Mouse (Mus musculus): ENCODE measurements around the gene Ube3a. TPM values are rescaled to one million over a fixed set of nuclear protein-coding genes. Genes with fewer than 3 reads are reported as not detected.

Ube3a gene
- polyA plus RNA-seq (2015; fragmentation: Nextera tagmentation; extraction: Ambion mirVana) = 116 and 125 TPM in 2 replicates

GRCm38 (mm10) chr7:59228045-59228865 lies at the start of gene Ube3a:
TSS of gene Ube3a (plus strand) at chr7:59228750.
- Histone ChIP-seq H3K4me2 (peak within 1 kb of the TSS; percentile 68), H3K4me1 (no peaks in the 10 kb centered on the region), H3K4me3 (peak within 1 kb of the TSS; percentile 98), H3K9ac (peak within 1 kb of the TSS; percentile 99), H3K27ac (peak within 1 kb of the TSS; percentile 97), H3K36me3 (no peaks in the 10 kb centered on the region), H3K27me3 (no peaks in the 10 kb centered on the region), H3K9me3 (no peaks in the 10 kb centered on the region)
- WGBS = under 1% methylated on average over 50 of the region's 50 CpGs
- peak; percentile 99 for ATAC-seq (ENCODE audit: borderline replicate concordance, extremely low read depth, low FRiP score, low TSS enrichment)

- no peak for ATAC-seq (ENCODE audit: borderline replicate concordance, extremely low read depth, low FRiP score, low TSS enrichment)
- Histone ChIP-seq H3K9ac (no peak overlapping the region), H3K9me3 (no peaks in the 10 kb centered on the region), H3K4me3 (no peak overlapping the region), H3K36me3 (no peaks in the 10 kb centered on the region), H3K27me3 (no peaks in the 10 kb centered on the region), H3K27ac (no peak overlapping the region), H3K4me2 (no peak overlapping the region), H3K4me1 (no peaks in the 10 kb centered on the region)
These were observed 35.7 kb upstream of the Ube3a start for GRCm38 (mm10) chr7:59192831-59193230.

- H3K4me1 ChIP-seq = no peaks in the 10 kb centered on the region
- H3K36me3 ChIP-seq = no peaks in the 10 kb centered on the region
- H3K27ac ChIP-seq = no peak overlapping the region
- no peaks in the 10 kb centered on the region for H3K27me3 ChIP-seq
- H3K4me3 ChIP-seq = no peak overlapping the region
- H3K4me2 ChIP-seq = no peak overlapping the region
- 65% methylated on average over 1 of the region's 1 CpGs for WGBS
- no peak for ATAC-seq (ENCODE audit: borderline replicate concordance, extremely low read depth, low FRiP score, low TSS enrichment)
- H3K9ac ChIP-seq = no peak overlapping the region
- H3K9me3 ChIP-seq = no peaks in the 10 kb centered on the region
These were observed 13.6 kb upstream of the Ube3a start for GRCm38 (mm10) chr7:59214911-59215310.

- Histone ChIP-seq H3K9me3 (no peaks in the 10 kb centered on the region), H3K27me3 (no peaks in the 10 kb centered on the region), H3K4me3 (no peak overlapping the region), H3K9ac (no peak overlapping the region), H3K36me3 (no peaks in the 10 kb centered on the region), H3K27ac (no peak overlapping the region), H3K4me1 (no peaks in the 10 kb centered on the region), H3K4me2 (no peak overlapping the region)
- 80% methylated on average over 1 of the region's 1 CpGs for WGBS
- no peak for ATAC-seq (ENCODE audit: borderline replicate concordance, extremely low read depth, low FRiP score, low TSS enrichment)
These were observed 7.3 kb upstream of the Ube3a start for GRCm38 (mm10) chr7:59221244-59221643.

GRCm38 (mm10) chr7:59228866-59229182 lies 274 bp downstream of the Ube3a start:
- Histone ChIP-seq H3K9ac (peak overlapping the region; percentile 99), H3K4me2 (peak overlapping the region; percentile 57), H3K36me3 (no peaks in the 10 kb centered on the region), H3K27me3 (no peaks in the 10 kb centered on the region), H3K4me1 (no peaks in the 10 kb centered on the region), H3K27ac (peak overlapping the region; percentile 97), H3K4me3 (peak overlapping the region; percentile 98), H3K9me3 (no peaks in the 10 kb centered on the region)
- WGBS = under 1% methylated on average over 33 of the region's 39 CpGs
- ATAC-seq (ENCODE audit: borderline replicate concordance, extremely low read depth, low FRiP score, low TSS enrichment) = peak; percentile 76

- Histone ChIP-seq H3K4me1 (no peaks in the 10 kb centered on the region), H3K4me2 (peak overlapping the region; percentile 57), H3K36me3 (no peaks in the 10 kb centered on the region), H3K4me3 (peak overlapping the region; percentile 98), H3K27me3 (no peaks in the 10 kb centered on the region), H3K9ac (peak overlapping the region; percentile 99), H3K9me3 (no peaks in the 10 kb centered on the region), H3K27ac (peak overlapping the region; percentile 97)
- WGBS = under 1% methylated on average over 22 of the region's 52 CpGs
- ATAC-seq (ENCODE audit: borderline replicate concordance, extremely low read depth, low FRiP score, low TSS enrichment) = peak; percentile 72
These were observed 797 bp downstream of the Ube3a start for GRCm38 (mm10) chr7:59229183-59229911.

- no peaks in the 10 kb centered on the region for H3K4me1 ChIP-seq
- H3K9ac ChIP-seq = peak overlapping the region; percentile 99; the same call in 1 of the 2 replicates
- ATAC-seq (ENCODE audit: borderline replicate concordance, extremely low read depth, low FRiP score, low TSS enrichment) = no peak
- no peaks in the 10 kb centered on the region for H3K36me3 ChIP-seq
- H3K4me2 ChIP-seq = peak overlapping the region; percentile 57
- H3K4me3 ChIP-seq = peak overlapping the region; percentile 98
- no peak overlapping the region for H3K27ac ChIP-seq
- 27% methylated on average over 4 of the region's 4 CpGs for WGBS
- no peaks in the 10 kb centered on the region for H3K9me3 ChIP-seq
- no peaks in the 10 kb centered on the region for H3K27me3 ChIP-seq
These were observed 1.8 kb downstream of the Ube3a start for GRCm38 (mm10) chr7:59230304-59230703.

GRCm38 (mm10) chr7:59230768-59231167 lies 2.2 kb downstream of the Ube3a start:
- ATAC-seq (ENCODE audit: borderline replicate concordance, extremely low read depth, low FRiP score, low TSS enrichment) = no peak
- Histone ChIP-seq H3K4me3 (0 out of 2 replicates have a peak overlapping the region, but pooled peaks have one; percentile 7), H3K27ac (no peak overlapping the region), H3K36me3 (no peaks in the 10 kb centered on the region), H3K4me1 (no peaks in the 10 kb centered on the region), H3K27me3 (no peaks in the 10 kb centered on the region), H3K9ac (no peak overlapping the region), H3K9me3 (no peaks in the 10 kb centered on the region), H3K4me2 (peak overlapping the region; percentile 57)
- 50% methylated on average over 5 of the region's 5 CpGs for WGBS

GRCm38 (mm10) chr7:59231960-59232359 lies 3.4 kb downstream of the Ube3a start:
- Histone ChIP-seq H3K27ac (no peak overlapping the region), H3K36me3 (no peaks in the 10 kb centered on the region), H3K4me3 (no peak overlapping the region), H3K27me3 (no peaks in the 10 kb centered on the region), H3K4me2 (no peak overlapping the region), H3K4me1 (no peaks in the 10 kb centered on the region), H3K9me3 (no peaks in the 10 kb centered on the region), H3K9ac (no peak overlapping the region)
- 67% methylated on average over 1 of the region's 1 CpGs for WGBS
- ATAC-seq (ENCODE audit: borderline replicate concordance, extremely low read depth, low FRiP score, low TSS enrichment) = no peak

- 90% methylated on average over 8 of the region's 8 CpGs for WGBS
- no peak overlapping the region for H3K4me2 ChIP-seq
- no peaks in the 10 kb centered on the region for H3K27me3 ChIP-seq
- H3K9ac ChIP-seq = no peak overlapping the region
- H3K36me3 ChIP-seq = no peaks in the 10 kb centered on the region
- no peak overlapping the region for H3K4me3 ChIP-seq
- no peak overlapping the region for H3K27ac ChIP-seq
- H3K4me1 ChIP-seq = no peaks in the 10 kb centered on the region
- H3K9me3 ChIP-seq = no peaks in the 10 kb centered on the region
- no peak for ATAC-seq (ENCODE audit: borderline replicate concordance, extremely low read depth, low FRiP score, low TSS enrichment)
These were observed 6.3 kb downstream of the Ube3a start for GRCm38 (mm10) chr7:59234773-59235401.

GRCm38 (mm10) chr7:59243257-59243656 lies 14.7 kb downstream of the Ube3a start:
- peaks cover 5% of the 10 kb centered on the region; the same call in 1 of the 2 replicates for H3K36me3 ChIP-seq
- H3K4me3 ChIP-seq = no peak overlapping the region
- no peaks in the 10 kb centered on the region for H3K4me1 ChIP-seq
- 67% methylated on average over 3 of the region's 3 CpGs for WGBS
- H3K9me3 ChIP-seq = no peaks in the 10 kb centered on the region
- ATAC-seq (ENCODE audit: borderline replicate concordance, extremely low read depth, low FRiP score, low TSS enrichment) = no peak
- H3K9ac ChIP-seq = no peak overlapping the region
- H3K4me2 ChIP-seq = no peak overlapping the region
- H3K27me3 ChIP-seq = no peaks in the 10 kb centered on the region
- no peak overlapping the region for H3K27ac ChIP-seq

- H3K27me3 ChIP-seq = no peaks in the 10 kb centered on the region
- no peak overlapping the region for H3K27ac ChIP-seq
- WGBS = 95% methylated on average over 2 of the region's 2 CpGs
- no peak overlapping the region for H3K4me3 ChIP-seq
- no peak overlapping the region for H3K4me2 ChIP-seq
- ATAC-seq (ENCODE audit: borderline replicate concordance, extremely low read depth, low FRiP score, low TSS enrichment) = no peak
- no peaks in the 10 kb centered on the region for H3K9me3 ChIP-seq
- H3K9ac ChIP-seq = no peak overlapping the region
- peaks cover 10% of the 10 kb centered on the region for H3K36me3 ChIP-seq
- H3K4me1 ChIP-seq = no peaks in the 10 kb centered on the region
These were observed 17.0 kb downstream of the Ube3a start for GRCm38 (mm10) chr7:59245541-59245940.
